Mouse (Mus musculus): ENCODE measurements around the gene Ptn. TPM values are rescaled to one million over a fixed set of nuclear protein-coding genes. Genes with fewer than 3 reads are reported as not detected.

The Ptn gene
- 472 and 585 TPM in 2 replicates for polyA plus RNA-seq (2015; fragmentation: Nextera tagmentation; extraction: Ambion mirVana)

DNA sequence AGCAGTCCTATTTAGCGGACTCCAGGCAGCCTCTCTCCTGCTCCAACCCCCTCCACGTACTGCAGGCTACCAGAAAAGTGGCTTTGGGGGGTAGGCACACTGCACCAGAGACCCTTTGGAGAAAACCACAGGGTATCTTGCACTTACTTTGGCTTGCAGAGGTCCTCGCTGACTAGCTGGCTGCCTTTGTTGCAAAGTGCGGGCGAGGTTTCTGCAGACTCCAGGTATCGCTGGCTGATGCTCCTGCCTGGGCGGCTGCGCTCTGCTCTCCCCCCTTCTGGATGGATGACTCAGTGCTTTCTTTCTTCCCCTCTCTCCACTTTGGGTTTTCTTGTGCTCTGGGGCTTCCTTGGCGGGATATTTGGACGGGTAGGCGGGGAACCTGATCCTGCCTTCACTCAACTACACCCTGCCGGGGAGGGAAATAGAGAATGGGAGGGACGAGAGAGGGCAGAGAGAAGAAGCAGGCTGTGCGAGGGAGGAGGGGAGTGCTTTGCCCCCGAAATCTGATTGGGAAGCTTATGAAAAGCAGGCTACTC is at the start of gene Ptn:
Gene Ptn (minus strand): TSS at position 474 of the 539 bp plus-strand sequence.
- H3K4me2 ChIP-seq (ENCODE audit: low read length): peak within 1 kb of the TSS; percentile 74
- H3K9ac ChIP-seq (replicated peaks; ENCODE audit: low read depth, low read length): peak within 1 kb of the TSS; percentile 76
- no peaks in the 10 kb centered on the region for H3K27me3 ChIP-seq (replicated peaks; ENCODE audit: control insufficient read depth, insufficient read depth, low read length)
- no peaks in the 10 kb centered on the region for H3K9me3 ChIP-seq (ENCODE audit: control insufficient read depth, low read length)
- H3K36me3 ChIP-seq (ENCODE audit: control insufficient read depth, insufficient read depth): no peaks in the 10 kb centered on the region
- ATAC-seq: peak; percentile 88
- 0% methylated on average over 15 of the region's 15 CpGs for WGBS
- H3K4me1 ChIP-seq (replicated peaks; ENCODE audit: control insufficient read depth, insufficient read depth, low read length): peaks cover 23% of the 10 kb centered on the region
- peak within 1 kb of the TSS; percentile 89 for H3K27ac ChIP-seq (ENCODE audit: low read length)
- H3K4me3 ChIP-seq (replicated peaks; ENCODE audit: low read length): peak within 1 kb of the TSS; percentile 66

- Histone ChIP-seq H3K4me1 (replicated peaks; ENCODE audit: control insufficient read depth, insufficient read depth, low read length) (no peaks in the 10 kb centered on the region; the same call in none of the 2 replicates), H3K9ac (replicated peaks; ENCODE audit: low read depth, low read length) (no peak overlapping the region), H3K4me2 (ENCODE audit: low read length) (no peak overlapping the region), H3K27ac (ENCODE audit: low read length) (peak overlapping the region; percentile 53), H3K9me3 (ENCODE audit: control insufficient read depth, low read length) (no peaks in the 10 kb centered on the region), H3K27me3 (replicated peaks; ENCODE audit: control insufficient read depth, insufficient read depth, low read length) (no peaks in the 10 kb centered on the region), H3K36me3 (ENCODE audit: control insufficient read depth, insufficient read depth) (no peaks in the 10 kb centered on the region), H3K4me3 (replicated peaks; ENCODE audit: low read length) (no peak overlapping the region)
- ATAC-seq: peak; percentile 59
- 28% methylated on average over 3 of the region's 3 CpGs for WGBS
Measured at GRCm38 (mm10) chr6:36858258-36859041, 48.4 kb upstream of the Ptn start.

- Histone ChIP-seq H3K27ac (ENCODE audit: low read length) (peak overlapping the region; percentile 53; the same call in 1 of the 2 replicates), H3K36me3 (ENCODE audit: control insufficient read depth, insufficient read depth) (no peaks in the 10 kb centered on the region), H3K9ac (replicated peaks; ENCODE audit: low read depth, low read length) (no peak overlapping the region), H3K9me3 (ENCODE audit: control insufficient read depth, low read length) (no peaks in the 10 kb centered on the region), H3K27me3 (replicated peaks; ENCODE audit: control insufficient read depth, insufficient read depth, low read length) (no peaks in the 10 kb centered on the region), H3K4me1 (replicated peaks; ENCODE audit: control insufficient read depth, insufficient read depth, low read length) (no peaks in the 10 kb centered on the region; the same call in none of the 2 replicates), H3K4me3 (replicated peaks; ENCODE audit: low read length) (no peak overlapping the region), H3K4me2 (ENCODE audit: low read length) (no peak overlapping the region)
- WGBS: 21% methylated on average over 6 of the region's 6 CpGs
- ATAC-seq: peak; percentile 72
Measured at GRCm38 (mm10) chr6:36857627-36858257, 47.7 kb upstream of the Ptn start.

- Histone ChIP-seq H3K27ac (ENCODE audit: low read length) (peak overlapping the region; percentile 9; the same call in 1 of the 2 replicates), H3K36me3 (ENCODE audit: control insufficient read depth, insufficient read depth) (0 out of 2 replicates have a peak, but pooled peaks cover 3% of the 10 kb centered on the region), H3K9me3 (ENCODE audit: control insufficient read depth, low read length) (no peaks in the 10 kb centered on the region), H3K9ac (replicated peaks; ENCODE audit: low read depth, low read length) (no peak overlapping the region), H3K4me2 (ENCODE audit: low read length) (no peak overlapping the region), H3K27me3 (replicated peaks; ENCODE audit: control insufficient read depth, insufficient read depth, low read length) (no peaks in the 10 kb centered on the region), H3K4me3 (replicated peaks; ENCODE audit: low read length) (no peak overlapping the region), H3K4me1 (replicated peaks; ENCODE audit: control insufficient read depth, insufficient read depth, low read length) (peaks cover 6% of the 10 kb centered on the region)
- peak; percentile 84 for ATAC-seq
- 44% methylated on average over 7 of the region's 7 CpGs for WGBS
Measured at GRCm38 (mm10) chr6:36850422-36851129, 40.6 kb upstream of the Ptn start.

- 0 out of 2 replicates have a peak, but pooled peaks cover 3% of the 10 kb centered on the region for H3K36me3 ChIP-seq (ENCODE audit: control insufficient read depth, insufficient read depth)
- no peak overlapping the region for H3K9ac ChIP-seq (replicated peaks; ENCODE audit: low read depth, low read length)
- no peak overlapping the region for H3K4me2 ChIP-seq (ENCODE audit: low read length)
- no peaks in the 10 kb centered on the region for H3K27me3 ChIP-seq (replicated peaks; ENCODE audit: control insufficient read depth, insufficient read depth, low read length)
- no peak overlapping the region for H3K27ac ChIP-seq (ENCODE audit: low read length)
- no peaks in the 10 kb centered on the region for H3K9me3 ChIP-seq (ENCODE audit: control insufficient read depth, low read length)
- no peak for ATAC-seq
- 72% methylated on average over 1 of the region's 1 CpGs for WGBS
- no peak overlapping the region for H3K4me3 ChIP-seq (replicated peaks; ENCODE audit: low read length)
- peaks cover 4% of the 10 kb centered on the region; the same call in 1 of the 2 replicates for H3K4me1 ChIP-seq (replicated peaks; ENCODE audit: control insufficient read depth, insufficient read depth, low read length)
Measured at GRCm38 (mm10) chr6:36845288-36845687, 35.3 kb upstream of the Ptn start.

- H3K9ac ChIP-seq (replicated peaks; ENCODE audit: low read depth, low read length): no peak overlapping the region
- no peaks in the 10 kb centered on the region for H3K27me3 ChIP-seq (replicated peaks; ENCODE audit: control insufficient read depth, insufficient read depth, low read length)
- H3K9me3 ChIP-seq (ENCODE audit: control insufficient read depth, low read length): no peaks in the 10 kb centered on the region
- ATAC-seq: no peak
- H3K36me3 ChIP-seq (ENCODE audit: control insufficient read depth, insufficient read depth): 0 out of 2 replicates have a peak, but pooled peaks cover 3% of the 10 kb centered on the region
- WGBS: 58% methylated on average over 6 of the region's 6 CpGs
- H3K4me2 ChIP-seq (ENCODE audit: low read length): no peak overlapping the region
- no peak overlapping the region for H3K27ac ChIP-seq (ENCODE audit: low read length)
- H3K4me3 ChIP-seq (replicated peaks; ENCODE audit: low read length): no peak overlapping the region
- peaks cover 4% of the 10 kb centered on the region; the same call in 1 of the 2 replicates for H3K4me1 ChIP-seq (replicated peaks; ENCODE audit: control insufficient read depth, insufficient read depth, low read length)
Measured at GRCm38 (mm10) chr6:36844258-36844657, 34.2 kb upstream of the Ptn start.

DNA sequence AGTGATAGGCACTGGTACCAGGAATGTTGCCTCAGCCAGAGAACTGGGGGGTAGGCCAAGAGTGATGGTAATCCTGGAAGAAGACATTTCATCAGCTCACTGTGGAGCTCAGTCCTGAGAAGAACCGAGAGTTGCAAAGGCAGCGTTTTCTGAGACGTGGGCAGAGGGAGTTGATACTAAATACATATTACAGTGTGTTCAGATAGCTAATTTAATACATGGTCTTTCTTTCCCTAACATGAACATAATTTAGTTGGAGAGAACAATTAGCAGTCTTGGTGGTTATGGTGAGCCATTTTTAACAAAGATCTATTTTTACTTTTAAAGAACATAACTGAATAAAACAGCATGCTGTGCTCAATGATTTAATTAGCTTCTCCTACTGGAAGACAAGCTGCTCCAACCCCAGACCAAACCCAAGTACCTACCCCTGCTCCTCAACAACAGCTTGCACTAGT is 33.0 kb upstream of the Ptn start:
- Histone ChIP-seq H3K4me1 (replicated peaks; ENCODE audit: control insufficient read depth, insufficient read depth, low read length) (peaks cover 4% of the 10 kb centered on the region; the same call in 1 of the 2 replicates), H3K4me2 (ENCODE audit: low read length) (no peak overlapping the region), H3K36me3 (ENCODE audit: control insufficient read depth, insufficient read depth) (0 out of 2 replicates have a peak, but pooled peaks cover 3% of the 10 kb centered on the region), H3K9me3 (ENCODE audit: control insufficient read depth, low read length) (no peaks in the 10 kb centered on the region), H3K4me3 (replicated peaks; ENCODE audit: low read length) (no peak overlapping the region), H3K27ac (ENCODE audit: low read length) (0 out of 2 replicates have a peak overlapping the region, but pooled peaks have one; percentile 10), H3K9ac (replicated peaks; ENCODE audit: low read depth, low read length) (no peak overlapping the region), H3K27me3 (replicated peaks; ENCODE audit: control insufficient read depth, insufficient read depth, low read length) (no peaks in the 10 kb centered on the region)
- 79% methylated on average over 3 of the region's 3 CpGs for WGBS
- peak; percentile 38; the same call in 1 of the 2 replicates for ATAC-seq

DNA sequence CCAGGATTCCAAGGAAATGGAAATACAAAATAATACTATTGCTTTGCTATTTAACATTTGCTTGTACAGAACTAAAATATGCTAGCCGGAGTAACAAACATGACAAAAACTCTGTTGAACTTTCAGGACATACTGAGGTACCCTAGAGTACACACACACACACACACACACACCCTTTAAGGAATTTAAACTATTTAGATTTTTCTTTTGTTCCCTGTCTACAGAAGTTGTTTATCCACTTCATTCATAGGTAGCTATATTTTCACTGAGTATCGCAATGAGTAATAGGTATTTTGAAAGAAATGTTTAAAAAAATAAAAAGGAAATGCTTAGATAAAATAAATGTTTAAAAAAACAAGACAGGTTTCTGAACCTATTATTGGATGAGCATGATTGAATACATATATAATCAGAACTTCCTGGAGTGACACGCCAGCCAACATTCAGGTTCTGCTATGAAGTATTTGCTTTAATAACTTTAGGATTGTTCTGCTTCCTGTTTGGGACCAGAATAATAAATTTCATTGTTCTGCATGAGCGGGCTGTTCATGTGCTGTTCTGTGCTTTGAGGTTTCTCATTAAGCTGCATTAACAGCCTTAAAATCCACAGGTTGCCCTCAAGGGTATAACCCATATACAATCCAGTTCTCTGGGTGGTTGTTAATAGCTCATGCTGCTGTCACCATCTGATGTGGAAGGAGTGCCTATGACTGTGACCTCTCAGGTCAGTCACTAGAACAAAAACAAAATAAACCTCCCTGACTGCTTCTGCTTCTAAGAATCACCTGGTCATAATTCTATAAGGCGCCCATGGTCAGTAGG is 32.3 kb upstream of the Ptn start:
- no peaks in the 10 kb centered on the region for H3K27me3 ChIP-seq (replicated peaks; ENCODE audit: control insufficient read depth, insufficient read depth, low read length)
- no peaks in the 10 kb centered on the region for H3K9me3 ChIP-seq (ENCODE audit: control insufficient read depth, low read length)
- H3K4me1 ChIP-seq (replicated peaks; ENCODE audit: control insufficient read depth, insufficient read depth, low read length): peaks cover 4% of the 10 kb centered on the region; the same call in 1 of the 2 replicates
- H3K9ac ChIP-seq (replicated peaks; ENCODE audit: low read depth, low read length): no peak overlapping the region
- no peak for ATAC-seq
- H3K27ac ChIP-seq (ENCODE audit: low read length): no peak overlapping the region
- H3K36me3 ChIP-seq (ENCODE audit: control insufficient read depth, insufficient read depth): 0 out of 2 replicates have a peak, but pooled peaks cover 3% of the 10 kb centered on the region
- WGBS: 85% methylated on average over 5 of the region's 5 CpGs
- no peak overlapping the region for H3K4me2 ChIP-seq (ENCODE audit: low read length)
- no peak overlapping the region for H3K4me3 ChIP-seq (replicated peaks; ENCODE audit: low read length)
